Mouse (Mus musculus): ENCODE measurements at regions not wholly inside any gene's neighbourhood (a gene's known extent, or its start where the extent isn't known, plus 50 kb on each side); places are given as distances from the start of the nearest gene placed in this dataset.

- in situ Hi-C loops (cut with MboI; ENCODE audit: low pct_unique_long_range_greater_than_20kb in 1 of 2, low sequenced_read_pairs in 2 of 2, unreplicated experiment in 1 of 2), result loop anchor here (10.0 to 25.0 kb wide), 2 partner anchors 413 to 435 kb away; no protein-coding TSS in a partner anchor
Observed at GRCm38 (mm10) chr12:73449911-73450520, 96.2 kb downstream of the Tmem30b start.

GRCm38 (mm10) chr12:73449069-73449468, 97.1 kb downstream of the Tmem30b start:
- in situ Hi-C loops (cut with MboI; ENCODE audit: low pct_unique_long_range_greater_than_20kb in 1 of 2, low sequenced_read_pairs in 2 of 2, unreplicated experiment in 1 of 2), result no loop called here

GRCm38 (mm10) chr12:73448388-73448965, 97.7 kb downstream of the Tmem30b start:
- in situ Hi-C loops (cut with MboI; ENCODE audit: low pct_unique_long_range_greater_than_20kb in 1 of 2, low sequenced_read_pairs in 2 of 2, unreplicated experiment in 1 of 2), result no loop called here

DNA sequence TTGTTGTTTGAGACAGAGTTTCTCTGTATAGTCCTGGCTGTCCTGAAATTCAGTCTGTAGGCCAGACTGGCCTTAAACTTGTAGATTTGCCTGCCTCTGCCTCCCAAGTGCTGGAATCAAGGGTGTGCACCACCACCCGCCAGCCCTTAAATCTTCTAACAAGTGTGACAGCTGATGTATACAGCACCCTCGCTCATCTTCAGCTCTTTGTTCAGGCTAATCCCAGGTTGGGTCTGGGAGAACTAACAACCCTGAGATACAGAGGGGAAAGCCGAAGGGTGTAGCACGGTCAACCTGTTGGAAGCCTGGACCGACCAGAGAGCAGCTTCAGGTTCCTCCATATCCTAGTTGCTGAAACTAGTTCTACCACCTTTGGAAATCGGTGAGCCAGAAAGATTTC, 99.0 kb downstream of the Tmem30b start:
- in situ Hi-C loops (cut with MboI; ENCODE audit: low pct_unique_long_range_greater_than_20kb in 1 of 2, low sequenced_read_pairs in 2 of 2, unreplicated experiment in 1 of 2), result no loop called here

- in situ Hi-C loops (cut with MboI; ENCODE audit: low pct_unique_long_range_greater_than_20kb in 1 of 2, low sequenced_read_pairs in 2 of 2, unreplicated experiment in 1 of 2), result no loop called here
Observed at GRCm38 (mm10) chr12:73446148-73446547, 100.0 kb downstream of the Tmem30b start.

GRCm38 (mm10) chr12:73445562-73445961, 100.6 kb downstream of the Tmem30b start:
- in situ Hi-C loops (cut with MboI; ENCODE audit: low pct_unique_long_range_greater_than_20kb in 1 of 2, low sequenced_read_pairs in 2 of 2, unreplicated experiment in 1 of 2), result no loop called here

GRCm38 (mm10) chr12:73445128-73445527, 101.1 kb downstream of the Tmem30b start:
- in situ Hi-C loops (cut with MboI; ENCODE audit: low pct_unique_long_range_greater_than_20kb in 1 of 2, low sequenced_read_pairs in 2 of 2, unreplicated experiment in 1 of 2), result no loop called here

DNA sequence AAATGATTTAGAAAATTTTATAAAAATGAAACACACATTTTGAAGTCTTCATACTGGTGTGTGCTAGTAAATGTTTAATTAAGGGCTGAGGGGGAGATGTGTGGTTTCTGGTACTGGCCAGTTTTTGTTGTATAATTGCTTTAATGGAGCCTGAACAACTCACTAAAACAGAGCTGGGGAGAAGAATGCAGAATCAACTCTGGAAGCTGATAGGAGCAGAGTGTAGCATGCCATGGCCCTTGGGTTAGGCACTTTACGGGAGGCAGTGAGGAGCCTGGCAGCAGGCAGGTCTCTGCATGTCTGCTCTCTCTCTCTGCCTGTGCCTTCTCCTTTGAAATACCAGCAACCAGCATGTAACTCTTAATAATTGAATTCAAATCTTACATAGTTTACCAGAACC, 104.9 kb downstream of the Tmem30b start:
- in situ Hi-C loops (cut with MboI; ENCODE audit: low pct_unique_long_range_greater_than_20kb in 1 of 2, low sequenced_read_pairs in 2 of 2, unreplicated experiment in 1 of 2), result no loop called here

DNA sequence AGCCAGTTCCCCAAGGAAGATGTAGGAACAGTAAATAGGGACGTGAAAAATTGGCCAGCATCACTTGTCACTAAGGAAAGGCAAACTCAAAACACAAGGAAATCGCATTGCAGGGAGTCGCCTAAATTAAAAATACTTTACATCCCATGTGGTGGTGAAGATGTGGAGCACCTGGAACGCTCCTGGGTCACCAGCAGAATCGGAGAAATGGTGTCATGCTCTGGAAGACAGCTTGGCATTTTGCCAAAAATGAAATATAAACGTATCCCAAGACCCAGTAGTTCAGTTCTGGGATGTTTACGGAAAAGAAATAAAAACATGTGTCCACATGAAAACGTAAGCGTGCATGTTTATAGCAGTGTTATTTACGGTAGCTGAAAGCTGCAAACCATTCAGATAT, 111.5 kb downstream of the Tmem30b start:
- in situ Hi-C loops (cut with MboI; ENCODE audit: low pct_unique_long_range_greater_than_20kb in 1 of 2, low sequenced_read_pairs in 2 of 2, unreplicated experiment in 1 of 2), result no loop called here

DNA sequence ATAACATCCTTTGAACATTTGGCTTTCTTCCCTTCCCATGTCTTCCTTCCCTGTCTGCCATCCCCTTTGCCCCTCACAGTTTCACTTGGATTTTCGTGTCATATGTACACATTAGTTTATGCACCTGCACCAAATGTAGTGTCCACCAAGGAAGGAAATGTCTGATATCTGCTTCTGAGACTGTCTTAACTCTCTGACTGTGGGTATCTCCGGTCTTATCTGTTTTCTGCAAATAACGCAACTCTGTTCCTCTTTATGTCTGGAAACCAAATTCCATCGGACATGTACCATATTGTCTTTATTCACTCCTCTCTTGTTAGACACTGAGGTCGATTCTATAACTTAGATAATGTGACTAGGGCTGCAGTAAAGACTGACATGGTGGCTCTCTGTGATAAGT, 113.6 kb downstream of the Tmem30b start:
- in situ Hi-C loops (cut with MboI; ENCODE audit: low pct_unique_long_range_greater_than_20kb in 1 of 2, low sequenced_read_pairs in 2 of 2, unreplicated experiment in 1 of 2), result no loop called here

- in situ Hi-C loops (cut with MboI; ENCODE audit: low pct_unique_long_range_greater_than_20kb in 1 of 2, low sequenced_read_pairs in 2 of 2, unreplicated experiment in 1 of 2), result no loop called here
Observed at GRCm38 (mm10) chr12:73428171-73428570, 118.0 kb downstream of the Tmem30b start.

- in situ Hi-C loops (cut with MboI; ENCODE audit: low pct_unique_long_range_greater_than_20kb in 1 of 2, low sequenced_read_pairs in 2 of 2, unreplicated experiment in 1 of 2), result no loop called here
Observed at GRCm38 (mm10) chr12:73424814-73425213, 121.4 kb downstream of the Tmem30b start.

- in situ Hi-C loops (cut with MboI; ENCODE audit: low pct_unique_long_range_greater_than_20kb in 1 of 2, low sequenced_read_pairs in 2 of 2, unreplicated experiment in 1 of 2), result no loop called here
Observed at GRCm38 (mm10) chr12:73417101-73417500, 129.1 kb downstream of the Tmem30b start.

DNA sequence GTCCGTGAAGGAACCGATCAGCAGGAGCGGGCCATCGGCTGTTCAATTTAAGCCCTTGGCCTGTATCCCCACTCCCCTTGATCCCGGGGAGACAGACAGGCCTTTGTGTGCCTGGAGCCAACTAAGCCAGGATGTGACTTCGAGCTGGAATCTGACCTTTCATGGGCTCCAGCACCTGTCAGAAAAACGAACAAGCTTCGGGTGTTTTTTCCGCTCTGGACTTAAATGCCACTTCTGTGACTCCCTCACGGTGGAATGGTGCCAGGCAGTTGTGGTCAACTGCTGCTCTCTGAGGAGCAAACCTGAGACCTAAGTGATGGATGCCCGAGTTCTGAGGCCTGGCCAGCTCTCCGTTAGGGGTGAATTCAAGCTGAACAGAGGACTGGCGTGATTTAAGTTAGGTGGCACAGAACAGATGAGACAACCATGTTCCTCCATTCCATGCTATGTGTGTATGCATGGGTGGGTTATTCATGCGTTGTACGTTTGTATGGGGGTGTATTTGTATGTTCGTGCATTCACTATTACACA, 129.8 kb downstream of the Tmem30b start:
- in situ Hi-C loops (cut with MboI; ENCODE audit: low pct_unique_long_range_greater_than_20kb in 1 of 2, low sequenced_read_pairs in 2 of 2, unreplicated experiment in 1 of 2), result no loop called here

DNA sequence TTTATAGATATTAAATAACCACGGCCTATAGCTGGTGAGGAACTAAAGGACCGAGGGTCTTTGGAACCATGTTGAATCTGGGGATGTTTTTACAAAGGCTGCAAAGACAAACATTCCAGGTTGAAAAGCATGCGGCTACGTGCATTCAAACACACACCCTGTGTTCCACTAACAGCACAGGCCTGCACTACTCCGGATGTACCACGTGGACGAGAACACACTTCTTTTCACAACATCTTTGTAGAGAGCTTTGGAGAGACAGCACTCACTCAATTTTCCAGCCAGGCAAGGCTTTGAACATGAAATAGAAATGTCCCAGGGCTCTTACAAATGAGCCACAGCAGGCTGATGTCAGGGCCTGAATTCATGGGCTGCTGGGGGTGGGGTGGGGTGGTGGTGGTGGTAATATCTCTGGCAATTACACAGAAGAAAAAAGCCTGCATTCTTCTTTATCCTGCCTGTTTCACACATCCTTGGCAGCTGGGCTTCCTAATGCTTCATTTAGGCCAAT, 129.3 kb downstream of the Slc38a6 start:
- in situ Hi-C loops (cut with MboI; ENCODE audit: low pct_unique_long_range_greater_than_20kb in 1 of 2, low sequenced_read_pairs in 2 of 2, unreplicated experiment in 1 of 2), result no loop called here

- in situ Hi-C loops (cut with MboI; ENCODE audit: low pct_unique_long_range_greater_than_20kb in 1 of 2, low sequenced_read_pairs in 2 of 2, unreplicated experiment in 1 of 2), result no loop called here
Observed at GRCm38 (mm10) chr12:73413439-73414196, 127.0 kb downstream of the Slc38a6 start.

GRCm38 (mm10) chr12:73412500-73412899, 125.9 kb downstream of the Slc38a6 start:
- in situ Hi-C loops (cut with MboI; ENCODE audit: low pct_unique_long_range_greater_than_20kb in 1 of 2, low sequenced_read_pairs in 2 of 2, unreplicated experiment in 1 of 2), result no loop called here

DNA sequence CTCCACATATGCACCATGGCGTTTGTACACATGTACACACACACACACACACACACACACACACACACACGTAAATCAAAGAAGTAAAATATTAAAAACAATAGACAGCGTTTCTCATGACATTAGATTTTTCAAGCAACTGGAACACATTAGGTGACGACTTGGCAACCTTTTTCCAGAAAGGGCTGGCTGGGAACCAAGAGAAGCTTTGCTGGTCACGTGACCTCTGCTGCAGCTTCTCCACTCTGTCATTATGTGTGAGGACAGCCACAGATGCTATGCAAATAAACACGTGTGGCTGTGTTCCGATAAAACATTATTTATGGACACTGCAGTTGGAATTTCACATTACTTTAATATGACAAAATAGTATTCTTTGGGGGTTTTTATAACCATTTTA, 124.3 kb downstream of the Slc38a6 start:
- in situ Hi-C loops (cut with MboI; ENCODE audit: low pct_unique_long_range_greater_than_20kb in 1 of 2, low sequenced_read_pairs in 2 of 2, unreplicated experiment in 1 of 2), result no loop called here

DNA sequence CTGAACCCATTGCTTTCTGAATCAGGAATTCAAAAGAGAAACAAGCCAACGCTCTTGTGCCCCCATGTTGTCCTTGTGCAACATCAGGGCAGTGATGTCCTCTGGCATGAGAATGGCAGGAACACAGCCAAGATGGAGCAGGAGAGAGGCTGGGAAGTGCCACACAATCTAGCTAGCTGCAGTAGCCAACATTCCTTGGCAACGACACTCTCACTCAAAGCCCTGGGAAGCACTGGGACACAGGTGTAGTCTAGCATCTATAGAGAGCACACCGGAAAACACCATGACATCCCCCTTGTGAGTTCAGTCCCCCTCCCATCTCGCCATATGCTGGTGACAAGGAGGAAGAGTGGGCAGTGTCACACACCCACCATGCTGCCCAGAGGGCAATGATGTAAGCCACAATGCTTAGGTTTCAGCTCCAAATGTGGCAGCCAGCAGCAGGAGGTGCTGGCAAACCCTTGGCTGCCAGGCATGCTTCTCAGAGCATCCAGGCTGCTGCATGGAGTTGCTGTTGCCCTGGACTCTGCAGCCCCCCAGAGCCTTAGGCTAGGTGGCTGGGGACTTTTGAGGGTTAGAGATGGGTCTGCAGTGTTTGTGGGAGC, 123.0 kb downstream of the Slc38a6 start:
- in situ Hi-C loops (cut with MboI; ENCODE audit: low pct_unique_long_range_greater_than_20kb in 1 of 2, low sequenced_read_pairs in 2 of 2, unreplicated experiment in 1 of 2), result no loop called here
